Mouse (Mus musculus): ENCODE results near the gene Cd101. TPM values are rescaled to one million over a fixed set of nuclear protein-coding genes. Genes with fewer than 3 reads are reported as not detected.

Cd101 gene
- polyA plus RNA-seq, 1 experiment, result 0.10 TPM

DNA sequence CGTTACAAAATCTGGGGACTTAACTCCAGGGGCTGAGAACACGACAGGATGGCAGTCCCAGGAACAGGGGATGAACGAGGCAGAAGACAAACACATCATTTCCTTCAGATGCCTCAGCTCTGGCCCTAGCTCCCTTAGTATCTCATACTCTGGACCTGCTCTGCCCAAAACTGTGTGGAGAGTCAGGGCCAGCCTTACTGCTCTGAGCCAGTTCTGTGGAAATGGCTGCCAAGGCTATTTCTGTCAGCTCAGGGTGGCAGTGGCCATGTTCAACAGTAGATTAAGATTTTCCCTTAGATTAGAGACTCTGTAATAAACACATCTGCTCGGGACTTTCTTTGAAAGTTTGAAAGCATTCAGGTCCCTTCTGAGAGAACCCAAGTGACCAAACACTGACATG lies 22.2 kb upstream of the Cd101 start:
- Histone ChIP-seq H3K4me1 (ENCODE audit: control insufficient read depth, insufficient read depth, low read length) (no peaks in the 10 kb centered on the region; the same call in 1 of the 2 replicates), H3K27ac (ENCODE audit: insufficient read depth, low read length) (no peak overlapping the region), H3K4me3 (replicated peaks; ENCODE audit: insufficient read depth, low read depth, low read length) (no peak overlapping the region), H3K27me3 (ENCODE audit: control insufficient read depth, insufficient read depth, low read length) (no peaks in the 10 kb centered on the region)
- DNase-seq, result no peak
- no peak for TF ChIP-seq POLR2A (IDR thresholded peaks at IDR 0.05; ENCODE audit: borderline replicate concordance, insufficient read depth, low read length)
- no peak for TF ChIP-seq CTCF (IDR thresholded peaks at IDR 0.05; ENCODE audit: borderline replicate concordance, insufficient read depth, low read depth, low read length)
- WGBS, result 77% methylated on average over 4 of the region's 4 CpGs

DNA sequence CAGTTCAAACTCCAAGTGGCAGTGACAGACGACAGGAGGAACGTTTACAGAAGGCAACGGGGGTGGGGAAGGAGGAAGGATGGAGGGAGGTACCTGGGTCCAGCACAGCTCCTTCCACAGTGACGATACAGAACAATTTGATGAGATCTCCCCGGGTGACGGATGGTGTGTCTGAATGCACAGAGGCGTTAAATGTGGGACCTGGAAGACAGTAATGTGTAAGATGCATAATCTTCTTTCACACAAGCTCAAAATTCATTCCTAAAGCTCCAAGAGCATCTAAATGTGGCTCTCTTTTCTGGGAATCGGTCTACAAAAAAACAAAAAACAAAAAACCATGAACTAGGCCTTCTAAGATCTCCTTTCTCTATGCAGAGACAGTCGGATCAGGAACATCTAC lies 20.6 kb upstream of the Cd101 start:
- H3K4me1 ChIP-seq (ENCODE audit: control insufficient read depth, insufficient read depth, low read length), result no peaks in the 10 kb centered on the region; the same call in 1 of the 2 replicates
- no peak for DNase-seq
- no peak overlapping the region for H3K27ac ChIP-seq (ENCODE audit: insufficient read depth, low read length)
- no peak overlapping the region for H3K4me3 ChIP-seq (replicated peaks; ENCODE audit: insufficient read depth, low read depth, low read length)
- no peaks in the 10 kb centered on the region for H3K27me3 ChIP-seq (ENCODE audit: control insufficient read depth, insufficient read depth, low read length)
- 84% methylated on average over 9 of the region's 9 CpGs for WGBS
- no peak for TF ChIP-seq CTCF (IDR thresholded peaks at IDR 0.05; ENCODE audit: borderline replicate concordance, insufficient read depth, low read depth, low read length)
- no peak for TF ChIP-seq POLR2A (IDR thresholded peaks at IDR 0.05; ENCODE audit: borderline replicate concordance, insufficient read depth, low read length)

DNA sequence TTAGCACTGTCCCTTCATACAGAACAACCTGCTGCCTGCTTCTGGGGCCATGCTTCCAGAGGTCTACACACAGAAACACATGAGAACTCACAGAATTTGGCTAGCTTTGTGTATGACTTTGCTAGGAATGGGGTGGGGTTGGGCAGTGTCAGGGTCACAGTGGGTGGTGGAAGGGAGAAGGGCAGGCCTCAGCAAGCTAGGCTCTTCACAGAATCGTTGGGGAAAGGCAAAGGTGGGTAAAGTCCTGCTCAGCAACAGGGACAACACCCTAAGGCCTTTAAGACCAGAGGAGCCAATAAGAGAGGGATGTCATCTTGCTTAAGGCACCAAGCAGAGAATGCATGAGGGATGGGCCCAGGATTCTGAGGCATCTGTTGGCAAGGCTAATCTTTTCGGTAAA lies 19.4 kb upstream of the Cd101 start:
- Histone ChIP-seq H3K27ac (ENCODE audit: insufficient read depth, low read length) (no peak overlapping the region), H3K4me1 (ENCODE audit: control insufficient read depth, insufficient read depth, low read length) (no peaks in the 10 kb centered on the region)
- 50% methylated on average over 2 of the region's 2 CpGs for WGBS

DNA sequence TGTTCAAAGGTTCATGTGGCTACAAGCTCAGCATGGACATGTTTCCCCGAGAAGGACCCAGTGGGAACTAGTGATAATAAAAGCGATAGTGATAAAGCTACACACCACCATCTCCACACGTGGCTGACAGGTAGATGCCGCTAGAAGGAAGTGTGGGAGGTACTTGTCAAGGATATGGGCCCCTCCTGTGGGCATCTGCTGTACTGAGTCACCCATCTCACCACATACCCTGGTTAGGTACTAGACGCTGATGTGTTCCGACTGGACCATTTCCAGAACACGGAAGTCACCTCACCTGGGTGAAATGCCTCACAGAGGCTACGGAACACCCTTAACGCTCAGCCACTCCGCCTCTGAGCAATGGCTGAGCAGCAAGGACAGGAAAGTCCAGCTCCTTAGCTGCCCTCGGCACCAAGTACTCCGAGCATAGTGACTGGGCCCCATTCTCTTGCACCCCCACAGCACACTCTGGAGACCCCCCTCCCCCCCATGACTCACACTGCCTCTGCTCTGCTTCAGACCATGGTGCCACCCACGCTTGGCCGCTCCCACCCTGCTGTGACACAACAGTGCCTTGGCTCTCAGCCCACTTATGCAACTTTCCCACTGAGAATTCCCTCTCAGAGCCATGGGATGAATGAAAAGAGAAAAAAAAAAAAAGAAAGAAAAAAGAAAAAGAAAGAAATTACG lies 18.4 kb upstream of the Cd101 start:
- DNase-seq, result no peak
- no peaks in the 10 kb centered on the region for H3K4me1 ChIP-seq (ENCODE audit: control insufficient read depth, insufficient read depth, low read length)
- H3K4me3 ChIP-seq (replicated peaks; ENCODE audit: insufficient read depth, low read depth, low read length), result no peak overlapping the region
- 68% methylated on average over 15 of the region's 15 CpGs for WGBS
- TF ChIP-seq CTCF (IDR thresholded peaks at IDR 0.05; ENCODE audit: borderline replicate concordance, insufficient read depth, low read depth, low read length), result no peak
- no peak for TF ChIP-seq POLR2A (IDR thresholded peaks at IDR 0.05; ENCODE audit: borderline replicate concordance, insufficient read depth, low read length)
- no peak overlapping the region for H3K27ac ChIP-seq (ENCODE audit: insufficient read depth, low read length)
- H3K27me3 ChIP-seq (ENCODE audit: control insufficient read depth, insufficient read depth, low read length), result no peaks in the 10 kb centered on the region

More for the DNA sequence above, 19.4 kb upstream of the Cd101 start:
- Histone ChIP-seq H3K4me3 (replicated peaks; ENCODE audit: insufficient read depth, low read depth, low read length) (no peak overlapping the region), H3K27me3 (ENCODE audit: control insufficient read depth, insufficient read depth, low read length) (no peaks in the 10 kb centered on the region)
- TF ChIP-seq CTCF (IDR thresholded peaks at IDR 0.05; ENCODE audit: borderline replicate concordance, insufficient read depth, low read depth, low read length) (no peak), POLR2A (IDR thresholded peaks at IDR 0.05; ENCODE audit: borderline replicate concordance, insufficient read depth, low read length) (no peak)
- DNase-seq, result no peak

DNA sequence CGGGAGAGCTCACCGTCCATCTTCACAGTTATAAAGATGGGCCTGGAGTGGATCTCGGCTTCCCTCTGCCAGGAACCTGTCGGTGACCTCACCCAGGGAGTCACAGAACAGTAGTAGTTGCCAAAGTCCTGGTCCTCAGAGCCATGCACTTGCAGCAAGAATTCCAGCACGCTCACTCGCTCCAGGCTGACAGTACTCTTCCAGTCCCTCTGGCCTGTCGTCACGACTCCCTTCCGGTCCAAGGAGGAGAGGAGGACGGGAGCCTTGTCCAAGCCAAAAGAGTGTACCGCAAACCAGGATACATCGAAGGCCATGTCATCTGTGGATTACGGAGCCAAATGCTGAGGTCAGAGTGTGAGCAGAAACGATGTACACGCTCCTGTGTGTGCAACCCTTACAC lies 16.1 kb upstream of the Cd101 start:
- Histone ChIP-seq H3K27me3 (ENCODE audit: control insufficient read depth, insufficient read depth, low read length) (no peaks in the 10 kb centered on the region), H3K27ac (ENCODE audit: insufficient read depth, low read length) (no peak overlapping the region), H3K4me1 (ENCODE audit: control insufficient read depth, insufficient read depth, low read length) (no peaks in the 10 kb centered on the region), H3K4me3 (replicated peaks; ENCODE audit: insufficient read depth, low read depth, low read length) (no peak overlapping the region)
- no peak for TF ChIP-seq POLR2A (IDR thresholded peaks at IDR 0.05; ENCODE audit: borderline replicate concordance, insufficient read depth, low read length)
- TF ChIP-seq CTCF (IDR thresholded peaks at IDR 0.05; ENCODE audit: borderline replicate concordance, insufficient read depth, low read depth, low read length), result no peak
- DNase-seq, result no peak
- whole genome bisulfite sequencing, result 54% methylated on average over 15 of the region's 15 CpGs

DNA sequence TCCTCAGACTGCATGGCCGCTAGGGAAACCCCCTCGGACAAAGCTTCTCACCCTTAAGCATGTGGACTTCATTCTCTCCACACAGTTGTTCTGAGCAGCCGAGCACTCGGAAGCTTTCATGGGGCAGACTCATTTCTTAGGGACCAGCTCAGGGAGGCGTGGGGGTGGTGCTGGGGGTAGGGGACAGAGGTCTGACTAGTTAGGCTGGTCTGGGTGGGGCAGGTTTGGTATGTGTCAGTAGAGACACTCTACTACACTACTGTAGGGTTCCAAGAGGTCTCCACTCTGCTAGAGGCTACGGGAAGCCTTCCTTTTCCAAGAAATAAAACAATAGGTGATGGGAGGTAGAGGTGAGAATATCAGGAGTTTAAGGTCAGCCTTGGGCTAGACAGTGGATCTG lies 15.3 kb upstream of the Cd101 start:
- no peak overlapping the region for H3K4me3 ChIP-seq (replicated peaks; ENCODE audit: insufficient read depth, low read depth, low read length)
- H3K27me3 ChIP-seq (ENCODE audit: control insufficient read depth, insufficient read depth, low read length), result no peaks in the 10 kb centered on the region
- H3K4me1 ChIP-seq (ENCODE audit: control insufficient read depth, insufficient read depth, low read length), result no peaks in the 10 kb centered on the region
- H3K27ac ChIP-seq (ENCODE audit: insufficient read depth, low read length), result no peak overlapping the region
- TF ChIP-seq CTCF (IDR thresholded peaks at IDR 0.05; ENCODE audit: borderline replicate concordance, insufficient read depth, low read depth, low read length) (no peak), POLR2A (IDR thresholded peaks at IDR 0.05; ENCODE audit: borderline replicate concordance, insufficient read depth, low read length) (no peak)
- 93% methylated on average over 6 of the region's 6 CpGs for WGBS
- no peak for DNase-seq

DNA sequence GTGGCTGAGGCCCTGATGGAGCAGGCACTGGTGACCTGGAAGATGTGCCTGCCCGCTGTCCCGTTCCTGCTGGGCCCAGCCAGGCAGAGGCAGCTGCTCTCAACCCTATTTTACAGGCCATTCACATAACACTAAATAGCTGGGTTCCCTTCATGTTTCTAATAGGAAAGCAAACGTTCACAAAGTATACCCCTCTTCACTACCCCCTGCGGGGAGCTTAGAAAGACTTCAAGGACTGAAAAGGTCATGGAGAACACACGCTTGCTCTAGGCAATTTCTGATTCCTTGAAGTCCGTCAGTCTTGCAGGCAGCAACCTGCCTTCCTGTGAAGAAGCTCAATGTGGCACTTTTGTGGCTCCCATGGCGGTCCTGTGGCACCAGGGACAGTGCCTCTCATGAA lies 12.6 kb upstream of the Cd101 start:
- no peaks in the 10 kb centered on the region for H3K4me1 ChIP-seq (ENCODE audit: control insufficient read depth, insufficient read depth, low read length)
- H3K4me3 ChIP-seq (replicated peaks; ENCODE audit: insufficient read depth, low read depth, low read length), result no peak overlapping the region
- no peak for DNase-seq
- no peaks in the 10 kb centered on the region for H3K27me3 ChIP-seq (ENCODE audit: control insufficient read depth, insufficient read depth, low read length)
- TF ChIP-seq CTCF (IDR thresholded peaks at IDR 0.05; ENCODE audit: borderline replicate concordance, insufficient read depth, low read depth, low read length), result no peak
- no peak for TF ChIP-seq POLR2A (IDR thresholded peaks at IDR 0.05; ENCODE audit: borderline replicate concordance, insufficient read depth, low read length)
- WGBS, result 77% methylated on average over 7 of the region's 7 CpGs
- H3K27ac ChIP-seq (ENCODE audit: insufficient read depth, low read length), result no peak overlapping the region

DNA sequence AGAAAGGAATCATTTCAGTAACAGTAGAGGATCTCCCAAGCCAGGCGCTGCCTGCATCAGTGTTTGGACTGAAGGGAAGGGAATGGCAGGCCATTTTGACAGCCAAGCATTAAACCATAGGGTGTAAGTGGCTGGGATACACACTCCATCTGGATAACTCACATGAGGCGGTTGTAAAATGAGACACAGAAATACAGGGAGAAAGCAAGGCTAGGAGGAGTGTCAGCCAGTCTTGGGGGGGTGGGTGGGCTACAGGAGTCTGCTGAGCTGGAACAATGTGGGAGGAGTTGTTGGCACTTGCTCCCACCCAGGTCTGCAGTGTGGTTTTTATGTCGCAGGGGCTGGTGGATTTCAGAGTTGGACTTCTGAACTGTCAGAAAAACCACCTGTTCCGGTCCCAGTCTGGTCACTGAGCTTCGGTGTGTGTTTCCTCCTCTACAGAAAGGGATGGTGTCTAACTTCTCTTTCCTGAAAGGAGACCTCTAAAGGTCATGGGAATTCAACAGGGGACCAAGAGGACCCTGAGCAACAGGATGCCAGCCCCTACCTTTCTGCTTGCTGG lies 8.7 kb upstream of the Cd101 start:
- Histone ChIP-seq H3K4me1 (ENCODE audit: control insufficient read depth, insufficient read depth, low read length) (no peaks in the 10 kb centered on the region), H3K27ac (ENCODE audit: insufficient read depth, low read length) (no peak overlapping the region), H3K27me3 (ENCODE audit: control insufficient read depth, insufficient read depth, low read length) (no peaks in the 10 kb centered on the region), H3K4me3 (replicated peaks; ENCODE audit: insufficient read depth, low read depth, low read length) (no peak overlapping the region)
- WGBS, result 72% methylated on average over 5 of the region's 5 CpGs
- TF ChIP-seq POLR2A (IDR thresholded peaks at IDR 0.05; ENCODE audit: borderline replicate concordance, insufficient read depth, low read length), result no peak
- no peak for TF ChIP-seq CTCF (IDR thresholded peaks at IDR 0.05; ENCODE audit: borderline replicate concordance, insufficient read depth, low read depth, low read length)
- no peak for DNase-seq
